Mouse (Mus musculus) right cerebral cortex, postnatal 4 days (tissue): ENCODE data around the gene Plcl2.
"Not testable (repeated sequence)": the region's sequence is repeated elsewhere in the genome, so short reads cannot be mapped to it uniquely, and the experiment has no call there.

Source experiments
- DNase-seq: peaks from one replicate; pipeline ENCODE4 v3.0.0-alpha.2; 2022

The Plcl2 gene

DNA sequence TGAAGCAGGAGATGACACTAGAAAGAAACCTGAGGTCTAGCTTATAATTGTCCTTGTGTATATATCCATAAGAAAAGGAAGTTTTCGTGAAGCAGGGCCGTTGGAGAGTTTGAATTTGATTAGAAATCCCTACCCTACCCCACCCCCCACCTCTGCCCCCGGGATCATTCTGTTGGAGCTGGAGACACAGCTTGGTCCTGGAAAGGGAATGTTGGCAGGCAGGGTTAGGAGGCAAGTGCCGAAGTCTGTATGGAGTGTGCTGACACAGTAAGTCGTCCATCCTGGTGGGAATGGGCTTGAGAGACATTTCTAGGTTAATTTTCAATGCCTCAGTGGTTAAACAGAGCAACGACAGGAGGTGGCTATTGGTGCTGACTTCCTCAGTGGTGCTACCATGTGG, 8.4 kb upstream of the Plcl2 start:
- no peak for DNase-seq

DNA sequence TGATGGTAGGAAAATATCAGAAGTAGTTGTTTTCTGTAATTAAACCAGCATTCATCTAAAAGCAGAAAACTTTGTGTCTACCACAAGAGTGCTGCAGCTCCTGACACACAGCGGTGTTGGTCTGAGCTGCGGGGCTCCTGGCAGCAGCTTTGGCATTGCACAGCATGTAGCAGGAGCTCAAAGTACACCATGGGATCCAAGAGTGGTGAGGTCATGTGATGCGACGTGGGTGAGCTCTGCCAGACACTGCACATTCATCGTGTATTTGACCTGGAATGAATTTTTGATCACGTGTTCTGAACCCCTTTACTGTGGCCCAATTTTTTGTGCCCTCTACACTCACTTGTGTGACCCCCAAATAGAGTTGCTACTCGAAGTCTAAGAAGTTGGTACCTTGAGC, 6.1 kb upstream of the Plcl2 start:
- no peak for DNase-seq

DNA sequence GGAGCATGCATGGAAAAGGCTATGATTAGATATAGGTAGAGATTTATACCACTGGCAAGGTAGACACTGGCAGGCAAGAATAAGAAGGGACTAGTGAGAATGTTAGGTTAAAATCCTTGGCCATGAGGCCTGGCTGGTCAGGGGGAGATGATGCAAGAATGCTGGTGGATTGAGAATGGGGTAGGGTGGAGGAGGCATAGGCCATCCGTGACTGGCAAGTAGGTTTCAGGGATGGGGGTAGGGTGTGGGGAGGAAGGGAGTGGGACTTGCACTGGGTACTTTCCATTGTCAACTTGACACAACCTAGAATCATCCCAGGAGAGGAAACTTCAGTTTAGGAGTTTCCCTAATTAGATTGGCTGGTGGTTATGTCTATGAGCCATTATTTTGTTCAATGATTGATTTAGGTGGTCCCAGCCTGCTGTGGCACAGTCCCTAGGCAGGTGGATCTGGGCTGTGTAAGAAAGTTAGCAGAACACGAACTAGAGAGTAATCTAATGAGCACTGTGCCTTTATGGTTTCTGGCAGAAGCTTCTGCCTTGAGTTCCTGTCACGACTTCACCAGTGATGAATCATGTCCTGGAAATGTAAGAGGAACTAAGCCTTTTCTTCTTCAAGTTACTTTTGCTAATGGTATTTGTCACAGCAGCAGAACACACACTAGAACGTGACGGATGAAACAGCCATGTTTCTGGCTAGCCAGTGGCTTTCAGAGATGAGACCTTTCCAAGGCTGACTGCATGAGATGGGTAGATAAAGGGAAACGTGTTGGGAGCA, 4.9 kb upstream of the Plcl2 start:
- no peak for DNase-seq

DNA sequence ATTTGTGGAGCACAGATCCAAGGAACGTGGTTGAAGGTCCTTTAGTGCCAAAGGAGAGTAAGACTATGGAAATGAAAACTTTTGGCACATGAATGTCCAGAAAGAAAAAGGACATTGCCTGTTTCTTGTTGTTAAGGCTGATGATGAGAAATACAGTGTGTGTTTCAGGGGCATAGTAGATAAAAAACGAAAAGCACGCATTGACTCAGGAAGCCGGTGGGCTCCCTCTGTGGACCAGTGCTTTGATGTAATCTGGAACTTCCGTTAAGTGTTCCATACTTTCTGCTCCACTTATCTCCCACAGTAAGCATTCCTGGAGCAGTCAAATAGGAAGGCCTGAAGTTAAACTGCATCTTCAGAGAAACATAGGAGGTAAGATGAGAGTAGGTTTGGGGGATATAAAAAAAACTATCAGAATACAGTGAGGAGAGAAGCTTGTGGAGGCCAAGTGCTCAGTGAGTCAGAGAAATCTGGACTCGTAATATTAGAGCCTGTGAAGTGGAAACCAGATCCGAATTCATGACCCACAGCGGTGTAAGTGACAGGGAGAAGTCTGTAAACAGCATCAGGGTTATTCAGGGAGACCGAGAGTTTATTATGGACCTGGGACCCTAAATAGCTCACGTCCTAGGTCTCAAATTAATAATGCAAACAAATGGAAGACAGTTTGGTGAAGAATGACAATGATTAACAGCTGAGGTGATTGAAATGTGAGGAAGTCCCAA, 3.1 kb upstream of the Plcl2 start:
- no peak for DNase-seq

DNA sequence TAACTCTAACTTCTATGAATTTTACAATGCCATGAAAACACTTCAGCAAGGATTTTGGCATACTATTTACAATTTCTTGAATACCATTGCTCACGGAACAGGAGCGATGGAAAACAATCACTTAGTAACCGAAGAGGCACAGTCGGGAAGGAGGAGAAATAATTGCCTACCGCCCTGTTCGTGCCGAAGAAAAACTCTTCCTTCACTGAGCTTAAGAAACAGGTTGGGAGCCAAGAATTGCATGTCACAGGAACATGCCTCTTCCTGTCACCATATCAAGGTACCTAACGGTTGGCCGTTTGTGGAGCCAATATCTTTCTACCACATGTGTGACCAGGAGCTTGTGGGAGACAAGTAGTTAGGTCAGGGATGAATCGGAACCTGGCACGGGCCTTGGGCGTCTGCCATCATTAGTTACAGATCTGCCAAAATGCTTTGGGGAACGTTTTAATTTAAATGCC, 2.3 kb upstream of the Plcl2 start:
- DNase-seq, result no peak

DNA sequence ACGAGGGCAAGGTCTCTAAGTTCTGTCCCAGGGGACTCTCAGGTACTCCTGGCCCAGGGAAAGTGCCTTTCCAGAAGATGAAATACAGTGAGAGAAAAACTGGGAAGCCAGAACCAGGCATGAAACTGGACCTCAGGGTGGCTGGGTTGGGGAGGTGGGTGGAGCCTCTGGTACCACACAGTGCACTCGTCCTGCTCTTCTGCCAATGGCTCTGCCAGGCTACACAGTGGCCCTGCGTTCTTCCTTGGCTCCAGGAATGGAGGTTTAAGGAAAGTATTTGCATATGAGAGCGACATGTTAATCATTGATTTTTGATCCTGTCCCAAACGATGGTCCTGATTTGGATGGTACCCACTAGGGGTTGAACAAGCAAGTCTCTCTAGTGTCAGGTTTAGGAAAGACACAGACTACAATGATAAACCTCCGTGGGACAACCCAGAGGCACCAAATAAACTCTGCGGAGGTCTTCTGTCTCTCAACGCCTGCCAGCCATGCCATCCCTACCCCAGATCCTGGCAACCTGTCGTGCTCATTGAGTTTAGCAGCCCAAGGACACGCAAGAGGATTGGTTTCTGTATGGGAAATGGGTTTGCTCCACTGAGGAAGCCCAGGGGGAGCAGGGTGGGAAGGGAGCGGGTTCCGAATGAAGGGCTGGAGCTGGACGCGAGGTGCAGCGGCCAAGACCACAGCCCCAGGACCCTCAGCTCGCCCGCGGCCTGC, 988 bp upstream of the Plcl2 start:
- DNase-seq, result no peak

DNA sequence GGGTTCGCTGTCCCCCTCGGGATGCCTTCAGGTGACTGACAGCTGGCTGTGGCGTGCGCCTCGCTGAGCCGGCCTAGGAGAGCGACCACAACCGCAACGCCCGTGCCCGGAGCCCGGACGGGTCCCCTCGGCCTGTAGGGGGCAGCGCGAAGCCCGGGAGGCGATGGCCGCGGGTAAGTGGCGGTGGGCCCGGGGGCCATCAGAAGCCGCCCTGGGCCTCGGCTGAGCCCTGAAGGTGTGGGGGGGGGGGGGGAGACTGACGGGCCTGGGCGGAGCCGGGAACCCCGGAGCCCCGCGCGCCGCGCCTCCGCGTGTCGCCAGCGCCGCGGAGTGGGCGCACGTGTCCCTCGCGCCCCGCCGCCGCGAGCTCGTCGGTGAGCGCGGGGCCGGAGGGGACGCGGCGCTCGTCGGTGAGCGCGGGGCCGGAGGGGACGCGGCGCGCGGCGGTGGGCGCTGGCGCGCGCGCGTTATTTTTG, 390 bp upstream of the Plcl2 start:
- peak; percentile 73 for DNase-seq

DNA sequence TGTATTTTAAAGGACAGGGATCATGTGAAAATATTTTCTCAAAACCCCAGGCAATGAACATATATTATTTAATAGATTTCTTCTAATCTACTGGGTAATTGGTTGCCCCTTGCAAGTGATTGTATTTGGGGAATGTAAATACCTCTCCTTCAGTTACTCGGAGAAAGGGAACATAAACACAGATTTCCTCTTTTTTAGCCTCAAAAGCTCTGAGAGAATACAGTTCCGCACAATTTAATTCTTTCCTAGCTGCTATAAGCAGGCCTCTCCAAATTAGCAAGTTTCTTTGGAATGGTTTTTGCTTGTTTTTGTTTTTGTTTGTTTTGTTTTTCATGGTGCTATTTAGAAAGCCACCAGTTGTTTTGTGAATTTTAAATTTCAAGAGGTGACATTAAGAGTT, 1.1 kb downstream of the Plcl2 start:
- DNase-seq, result no peak

DNA sequence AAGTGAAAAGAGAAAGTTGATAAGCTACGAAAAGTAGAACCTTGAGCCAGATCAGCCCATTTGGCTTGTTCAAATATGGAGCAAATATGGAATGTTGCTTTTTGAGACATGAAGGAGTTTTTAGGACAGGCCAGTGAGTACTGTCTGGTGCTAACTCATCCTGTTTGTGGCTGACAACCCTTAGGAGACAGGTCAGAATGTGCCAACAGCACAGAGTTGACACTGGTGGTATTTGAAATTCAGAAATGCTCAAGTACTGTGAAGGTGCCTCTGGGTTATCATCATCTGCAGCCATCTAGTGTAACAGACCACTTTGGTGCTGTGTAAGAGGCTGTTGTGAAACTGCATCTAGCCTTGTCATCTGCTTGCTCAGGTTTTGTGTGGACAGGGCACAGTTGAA, 1.5 kb downstream of the Plcl2 start:
- no peak for DNase-seq

DNA sequence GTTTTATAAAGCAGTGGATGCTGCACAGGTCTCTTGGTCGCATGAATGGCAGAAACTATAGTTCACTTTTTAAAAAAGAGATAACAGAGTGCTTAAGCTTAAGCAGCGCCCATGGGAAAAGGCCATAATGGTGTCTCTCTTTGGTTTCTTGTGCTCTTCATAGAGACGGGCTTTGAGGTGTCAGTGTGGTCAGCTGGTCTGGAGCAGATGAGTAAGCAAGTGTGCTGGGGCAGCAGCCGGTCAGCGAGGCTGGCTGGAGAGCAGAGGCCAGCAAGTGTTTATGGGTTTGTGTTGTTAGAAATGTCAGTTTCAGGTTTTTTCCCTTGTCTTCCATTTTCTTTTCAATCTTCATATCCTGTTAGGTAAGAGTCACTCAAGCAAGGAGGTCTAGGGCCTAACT, 3.0 kb downstream of the Plcl2 start:
- DNase-seq, result no peak

DNA sequence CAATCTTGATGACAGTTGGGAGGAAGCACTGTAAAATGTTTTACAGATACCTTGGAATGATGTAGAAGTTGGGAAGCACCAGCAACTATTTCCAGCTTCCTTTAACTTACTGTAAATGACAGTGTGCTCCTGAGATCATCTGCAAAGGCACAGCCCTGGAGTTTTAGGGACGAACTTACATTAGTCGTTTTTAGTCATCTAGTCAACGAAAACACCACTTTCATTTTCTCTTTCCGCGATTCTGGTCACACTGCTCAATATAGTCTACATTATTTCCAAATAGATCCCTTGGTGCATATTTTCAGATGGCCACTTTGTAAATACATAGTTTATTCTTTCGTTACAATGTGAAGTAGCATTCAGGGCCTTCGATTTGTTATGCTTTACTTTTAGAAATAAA, 3.6 kb downstream of the Plcl2 start:
- no peak for DNase-seq

DNA sequence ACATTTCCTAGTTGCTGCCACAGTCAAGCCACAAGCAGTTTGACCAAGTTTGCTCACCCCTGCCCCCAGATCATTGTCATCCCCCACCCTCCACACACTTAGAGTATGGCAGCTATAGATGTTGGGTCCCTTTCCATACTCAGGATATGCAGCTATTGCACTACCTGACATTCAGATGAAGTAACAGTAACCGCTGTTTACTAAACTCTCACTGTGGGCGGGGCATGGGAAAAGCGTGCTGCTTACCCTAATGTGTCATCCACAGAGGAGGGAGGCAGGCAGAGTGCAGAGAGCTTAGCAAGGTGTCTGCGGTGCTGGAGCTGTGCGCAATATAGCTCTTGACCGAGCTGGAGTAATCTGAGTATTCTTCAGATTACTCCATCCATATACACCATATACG, 4.2 kb downstream of the Plcl2 start:
- no peak for DNase-seq

DNA sequence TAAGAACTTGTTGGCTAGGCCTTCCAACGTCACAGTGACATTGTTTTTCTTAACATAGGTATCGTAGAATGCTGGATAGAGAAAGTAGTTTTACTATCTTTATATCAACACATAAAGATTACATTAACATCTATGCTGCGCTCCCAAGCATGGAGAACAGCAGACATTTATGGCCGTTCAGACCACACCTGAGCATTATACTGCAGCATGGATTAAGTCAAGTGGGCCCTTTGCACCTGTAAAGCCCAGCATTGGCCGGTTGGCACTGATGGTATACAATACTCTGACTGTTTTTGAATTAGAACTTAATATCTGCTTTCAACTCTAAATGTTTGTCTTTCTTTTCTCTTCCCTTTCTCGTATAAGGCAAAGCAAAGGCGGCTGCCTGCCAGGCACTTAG, 4.8 kb downstream of the Plcl2 start:
- no peak for DNase-seq

DNA sequence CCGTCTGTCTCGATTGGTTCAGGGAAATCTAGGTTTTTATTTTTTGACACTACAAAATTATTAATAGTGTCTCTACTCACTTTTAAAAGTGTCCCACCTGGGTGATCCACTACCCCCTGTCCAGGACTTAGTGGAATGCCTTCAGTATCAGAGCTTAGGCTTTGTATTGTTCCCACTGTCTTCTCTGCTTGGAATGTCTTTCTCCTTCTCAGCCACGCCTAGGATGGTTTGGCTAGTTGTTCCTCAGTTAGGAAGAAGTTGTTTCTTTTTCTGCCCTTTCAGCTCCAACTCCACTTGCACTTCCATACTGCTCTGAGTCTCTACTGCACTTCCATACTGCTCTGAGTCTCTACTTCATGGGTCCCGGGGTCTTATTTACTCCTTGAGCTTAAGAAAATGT, 6.7 kb downstream of the Plcl2 start:
- no peak for DNase-seq

DNA sequence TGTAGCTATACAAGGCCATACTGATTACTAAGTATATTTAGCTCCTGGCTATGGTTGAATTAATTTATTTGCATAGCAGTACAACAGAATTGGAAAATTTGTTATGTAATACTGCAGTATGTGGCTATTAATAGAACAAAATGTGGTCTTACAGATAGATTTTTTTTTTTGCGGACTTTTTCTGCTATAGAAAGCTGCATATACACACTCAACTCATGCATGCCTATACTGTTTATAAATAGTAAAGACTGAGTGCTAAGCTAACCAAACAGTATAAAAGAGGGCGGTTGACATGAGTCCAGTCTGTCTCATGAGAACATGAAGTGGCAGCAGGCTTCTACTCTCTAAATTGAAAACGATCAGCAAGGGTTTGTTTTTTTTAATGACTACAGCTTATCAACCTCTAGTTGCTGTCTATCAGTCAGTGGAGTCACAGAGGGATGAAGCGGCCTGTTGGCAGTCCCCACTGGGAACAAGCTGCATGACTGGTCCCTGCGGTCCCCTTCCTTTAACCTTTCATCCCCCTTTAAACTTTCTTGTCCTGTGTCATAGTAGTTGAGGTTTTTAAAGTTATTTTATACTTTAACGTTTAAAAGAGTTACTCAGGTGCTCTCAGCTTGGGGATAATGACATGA, 8.7 kb downstream of the Plcl2 start:
- DNase-seq, result no peak

DNA sequence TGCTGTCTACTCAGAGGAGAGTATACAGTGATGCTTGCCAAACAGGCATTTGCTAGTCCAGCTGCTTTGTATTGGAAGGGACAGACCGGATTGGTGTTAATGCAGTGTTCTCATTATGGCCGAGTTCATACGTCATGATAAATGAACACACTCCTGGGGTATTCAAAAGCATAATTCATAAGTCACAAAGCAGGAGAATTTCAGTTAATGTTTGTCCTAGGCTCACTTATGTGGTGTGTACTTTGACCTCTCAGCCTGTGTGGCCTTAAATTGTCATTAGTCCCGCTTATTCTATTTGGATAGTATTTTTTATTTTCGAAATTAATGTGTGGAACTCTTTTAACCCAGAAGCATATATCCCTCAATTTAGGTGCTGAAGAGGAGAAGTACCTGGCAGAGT, 10.4 kb downstream of the Plcl2 start:
- DNase-seq, result no peak

DNA sequence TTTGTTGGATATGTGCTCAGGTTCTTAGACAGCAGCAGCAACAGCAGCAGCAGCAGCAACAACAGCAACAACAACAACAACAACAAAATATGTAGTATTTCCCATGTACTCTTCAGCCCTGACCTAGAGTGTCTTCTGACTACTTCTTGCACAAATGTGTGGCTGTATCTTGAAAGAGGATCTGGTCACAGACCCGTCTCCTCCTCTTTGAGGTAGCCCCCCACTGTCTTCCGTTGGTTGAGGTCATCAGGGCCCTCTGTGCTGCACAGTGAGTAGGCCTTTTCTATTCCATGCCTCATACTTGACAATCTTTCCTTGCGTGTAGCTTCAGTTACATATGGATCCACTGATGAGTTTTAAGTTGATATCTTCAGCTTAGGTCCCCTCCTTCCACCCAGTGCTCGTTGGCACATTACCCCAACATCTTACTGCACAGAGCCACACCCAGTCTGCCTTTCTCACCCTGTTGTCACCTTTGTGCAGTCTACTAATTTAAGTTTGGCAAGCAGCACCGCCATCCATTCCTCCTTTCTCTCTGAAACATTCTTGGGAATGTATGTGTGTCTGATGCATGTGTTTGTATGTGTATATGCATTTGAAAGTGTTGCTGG, 13.4 kb downstream of the Plcl2 start:
- no peak for DNase-seq

DNA sequence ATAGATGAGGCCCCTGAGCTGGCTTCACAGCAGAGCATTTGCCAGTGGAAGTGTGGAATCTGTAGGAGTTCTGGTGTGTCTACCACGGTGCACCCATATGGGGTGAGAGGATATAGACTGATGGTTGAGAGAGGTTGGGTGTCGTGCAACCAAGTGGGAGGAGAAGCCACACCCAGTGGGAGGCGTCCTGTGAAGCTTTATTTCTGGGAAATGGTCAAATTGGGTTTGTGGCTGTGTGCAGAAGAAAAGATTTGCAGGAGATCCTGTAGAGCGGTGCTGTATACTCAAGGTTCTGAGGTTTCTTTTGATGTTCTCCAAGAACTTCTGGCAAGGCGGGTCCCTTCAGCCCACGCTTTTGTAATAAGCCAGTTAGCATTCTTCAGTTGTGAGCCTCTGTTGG, 15.8 kb downstream of the Plcl2 start:
- DNase-seq, result no peak

DNA sequence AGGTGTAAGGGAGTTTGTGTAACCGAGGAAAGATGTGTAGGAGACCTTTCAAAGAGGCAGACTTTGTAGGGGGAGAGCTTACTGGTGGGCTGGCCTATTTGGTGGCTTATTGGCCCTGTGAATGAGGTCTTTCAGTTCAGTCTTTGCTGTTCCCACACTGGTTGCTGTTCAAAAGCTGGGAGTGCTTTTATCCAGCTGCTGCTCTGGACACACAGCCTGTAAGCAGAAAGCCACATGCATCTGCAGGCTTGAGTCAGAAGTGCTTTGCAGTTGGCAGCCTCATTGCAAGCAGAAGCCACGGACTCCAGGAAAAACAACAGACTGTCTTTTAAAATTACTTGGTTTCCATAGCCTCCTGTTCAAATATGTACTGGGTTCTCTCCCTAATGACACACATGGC, 16.6 kb downstream of the Plcl2 start:
- no peak for DNase-seq

DNA sequence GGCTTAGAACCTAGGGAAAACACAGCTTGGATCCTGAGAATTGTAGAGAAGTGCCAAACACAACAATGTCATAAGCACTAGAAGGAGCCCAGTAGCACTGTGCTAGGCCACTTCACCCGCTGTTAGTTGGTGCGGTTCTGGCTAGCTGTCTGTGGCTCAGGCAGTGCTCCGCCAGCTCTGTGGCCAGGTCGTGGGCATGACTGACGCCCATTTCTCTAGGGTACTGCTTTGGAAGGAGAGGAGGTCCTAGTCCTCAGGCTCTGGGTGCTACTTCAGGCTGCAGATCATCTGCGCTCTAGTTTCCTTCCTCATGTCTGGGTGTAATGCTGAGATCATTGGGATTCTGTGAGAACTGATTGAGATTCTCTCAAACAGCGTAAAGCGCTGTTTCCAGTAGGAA, 20.9 kb downstream of the Plcl2 start:
- DNase-seq, result no peak

DNA sequence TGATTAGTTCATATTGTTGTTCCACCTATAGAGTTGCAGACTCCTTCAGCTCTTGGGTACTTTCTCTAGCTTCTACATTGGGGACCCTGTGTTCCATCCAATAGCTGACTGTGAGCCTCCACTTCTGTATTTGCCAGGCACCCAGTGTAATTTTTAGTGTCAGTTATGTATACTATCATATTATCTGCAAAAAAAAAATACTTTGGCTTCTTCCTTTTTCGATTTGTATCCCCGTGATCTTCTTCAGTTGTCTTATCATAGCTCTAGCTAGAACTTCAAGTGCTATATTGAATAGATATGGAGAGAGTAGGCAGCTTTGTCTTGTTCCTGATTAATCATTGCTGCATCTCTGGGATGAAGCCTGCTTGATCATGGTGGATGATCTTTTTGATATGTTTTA, 25.7 kb downstream of the Plcl2 start:
- not testable (repeated sequence) for DNase-seq

DNA sequence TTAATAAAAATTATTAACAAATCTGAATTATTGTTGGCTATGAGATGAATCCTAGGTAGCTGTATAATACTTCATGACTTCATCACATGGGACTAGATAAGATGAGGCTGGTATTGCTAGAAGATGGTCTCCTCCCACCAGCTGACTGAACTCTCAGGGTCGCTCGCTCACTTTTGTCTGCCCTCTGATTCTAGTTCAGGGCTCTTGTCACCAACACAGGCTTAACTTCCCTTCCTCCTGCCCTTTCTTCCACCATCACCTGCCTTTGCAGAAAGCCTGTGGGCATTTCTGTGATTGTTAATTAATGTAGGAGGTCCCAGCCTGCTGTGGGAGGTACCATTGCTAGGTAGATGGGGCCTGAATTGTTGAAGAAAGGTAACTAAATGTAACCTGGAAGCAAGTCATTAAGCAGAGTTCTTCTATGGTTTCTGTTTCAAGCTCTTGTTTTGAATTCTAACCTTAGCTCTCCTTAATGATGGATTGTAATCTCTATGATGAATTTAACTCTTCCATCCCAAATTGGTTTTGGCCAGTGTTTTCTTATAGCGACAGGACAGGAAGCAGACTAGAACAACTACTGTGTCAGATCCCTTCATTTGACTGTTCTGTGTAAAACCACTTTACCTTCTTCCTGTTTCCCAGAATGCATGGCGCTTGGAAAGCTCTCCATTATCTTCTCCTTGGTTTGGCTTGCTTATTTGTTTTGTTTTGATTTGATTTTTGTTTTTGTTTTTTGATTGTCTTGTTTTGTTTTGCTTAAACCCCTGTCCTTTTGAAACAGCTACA, 27.4 kb downstream of the Plcl2 start:
- DNase-seq, result no peak
